Mouse (Mus musculus): ENCODE data around the gene Prss56. TPM values are rescaled to one million over a fixed set of nuclear protein-coding genes. Genes with fewer than 3 reads are reported as not detected.

Prss56 gene
- total RNA-seq (2014; fragmentation: Nextera tagmentation) (not detected in 2 replicates), total RNA-seq (2017) (not detected in 2 replicates), polyA plus RNA-seq (2012) (not detected in 2 replicates)

DNA sequence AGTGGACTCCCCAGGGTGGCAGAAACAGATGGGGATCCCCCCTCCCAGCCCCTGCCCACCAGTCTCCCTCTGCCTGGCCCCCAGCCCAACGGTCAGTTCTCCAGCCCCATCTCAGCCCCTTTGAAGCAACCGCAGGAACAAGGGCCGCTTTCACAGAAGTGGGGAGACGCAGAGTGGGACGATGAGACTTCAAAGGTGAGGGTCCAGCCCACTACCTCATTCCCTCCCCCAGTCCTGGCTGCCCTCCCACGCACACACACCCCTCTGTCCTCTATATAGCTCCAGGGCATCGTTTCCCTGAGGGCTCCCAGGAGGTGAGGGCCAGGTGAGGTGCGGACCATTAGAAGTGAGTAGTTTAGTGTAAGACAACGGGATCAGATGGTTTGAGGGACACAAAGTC lies at the start of gene Prss56:
Prss56 (plus strand) TSS at position 301 of the 400 bp plus-strand sequence.
- peaks cover 9% of the 10 kb centered on the region for H3K4me1 ChIP-seq (ENCODE audit: insufficient read depth, low read depth, low read length)
- peaks cover 38% of the 10 kb centered on the region; the same call in 1 of the 2 replicates for H3K27me3 ChIP-seq (ENCODE audit: insufficient read depth, low read length)
- DNase-seq (ENCODE audit: low spot score) = no peak
- H3K4me3 ChIP-seq (ENCODE audit: low read depth, low read length) = no peak within 1 kb of the TSS
- no peak for TF ChIP-seq TAL1 (conservative IDR thresholded peaks at IDR 0.05; ENCODE audit: low read depth, low read length)
- TF ChIP-seq POLR2AphosphoS5 (IDR thresholded peaks at IDR 0.05; ENCODE audit: insufficient replicate concordance, low read depth, low read length) = no peak
- no peak for TF ChIP-seq GATA2 (IDR thresholded peaks at IDR 0.05; ENCODE audit: borderline replicate concordance, low read depth, low read length)
- TF ChIP-seq GATA1 (IDR thresholded peaks at IDR 0.05; ENCODE audit: borderline replicate concordance, low read length) = no peak
- TF ChIP-seq CTCF (IDR thresholded peaks at IDR 0.05; ENCODE audit: low read depth, low read length) = no peak
- no peaks in the 10 kb centered on the region for H3K36me3 ChIP-seq (replicated peaks)
- no peaks in the 10 kb centered on the region for H3K9me3 ChIP-seq (replicated peaks)
- ATAC-seq (ENCODE audit: extremely low read depth, insufficient number of reproducible peaks, low FRiP score, poor library complexity, severe bottlenecking) = no peak

DNA sequence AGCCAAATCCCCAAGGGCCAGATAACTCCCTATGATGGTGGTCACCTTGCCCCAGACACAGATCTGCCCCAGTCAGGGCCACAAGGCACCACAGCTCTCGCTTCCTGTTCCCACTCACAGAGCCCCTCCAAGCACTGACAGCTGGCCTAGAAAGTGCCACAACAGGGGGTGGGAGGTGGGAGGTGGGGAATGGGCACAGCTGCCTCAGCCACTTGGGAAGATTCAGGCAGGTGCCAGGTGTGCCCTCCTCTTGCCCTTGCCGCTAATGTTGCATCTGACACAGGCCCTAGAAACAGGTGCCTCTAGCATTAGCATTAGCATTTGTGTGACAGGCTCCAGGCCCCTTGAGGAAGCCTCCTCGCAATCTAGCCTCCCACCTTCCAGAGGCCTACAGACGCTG lies 41.6 kb upstream of the Prss56 start:
- DNase-seq (ENCODE audit: low spot score) (no peak), ATAC-seq (ENCODE audit: extremely low read depth, insufficient number of reproducible peaks, low FRiP score, poor library complexity, severe bottlenecking) (no peak)
- Histone ChIP-seq H3K36me3 (replicated peaks) (no peaks in the 10 kb centered on the region), H3K9me3 (replicated peaks) (no peaks in the 10 kb centered on the region), H3K4me3 (ENCODE audit: low read depth, low read length) (no peak overlapping the region), H3K27me3 (ENCODE audit: insufficient read depth, low read length) (peaks cover 11% of the 10 kb centered on the region; the same call in 1 of the 2 replicates), H3K4me1 (ENCODE audit: insufficient read depth, low read depth, low read length) (no peaks in the 10 kb centered on the region)
- TF ChIP-seq POLR2AphosphoS5 (IDR thresholded peaks at IDR 0.05; ENCODE audit: insufficient replicate concordance, low read depth, low read length) (no peak), CTCF (IDR thresholded peaks at IDR 0.05; ENCODE audit: low read depth, low read length) (no peak), GATA2 (IDR thresholded peaks at IDR 0.05; ENCODE audit: borderline replicate concordance, low read depth, low read length) (no peak), GATA1 (IDR thresholded peaks at IDR 0.05; ENCODE audit: borderline replicate concordance, low read length) (no peak), TAL1 (conservative IDR thresholded peaks at IDR 0.05; ENCODE audit: low read depth, low read length) (no peak)

DNA sequence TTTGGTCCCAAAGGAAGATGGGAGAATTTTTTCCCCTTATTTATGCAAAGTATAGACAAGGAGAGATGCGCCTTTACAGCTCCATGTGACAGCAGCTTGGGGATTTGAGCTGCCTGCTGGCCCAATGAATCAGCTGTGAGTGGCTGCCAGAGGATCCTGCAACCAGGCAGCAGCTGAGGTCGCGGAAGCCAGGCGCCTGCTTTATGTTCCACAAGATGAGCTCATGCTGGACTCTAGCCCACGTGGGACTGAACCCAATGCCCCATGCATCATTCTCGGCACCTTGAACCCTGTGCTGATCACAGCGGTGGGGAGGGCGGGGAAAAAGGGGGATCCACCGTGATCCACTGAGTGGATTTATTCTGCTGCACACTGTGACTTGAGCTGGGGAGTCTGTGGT lies 40.7 kb upstream of the Prss56 start:
- ATAC-seq (ENCODE audit: extremely low read depth, insufficient number of reproducible peaks, low FRiP score, poor library complexity, severe bottlenecking) = no peak
- DNase-seq (ENCODE audit: low spot score) = no peak
- H3K27me3 ChIP-seq (ENCODE audit: insufficient read depth, low read length) = peaks cover 11% of the 10 kb centered on the region; the same call in 1 of the 2 replicates
- no peaks in the 10 kb centered on the region for H3K9me3 ChIP-seq (replicated peaks)
- no peaks in the 10 kb centered on the region for H3K36me3 ChIP-seq (replicated peaks)
- no peak overlapping the region for H3K4me3 ChIP-seq (ENCODE audit: low read depth, low read length)
- TF ChIP-seq GATA2 (IDR thresholded peaks at IDR 0.05; ENCODE audit: borderline replicate concordance, low read depth, low read length) (no peak), CTCF (IDR thresholded peaks at IDR 0.05; ENCODE audit: low read depth, low read length) (no peak), POLR2AphosphoS5 (IDR thresholded peaks at IDR 0.05; ENCODE audit: insufficient replicate concordance, low read depth, low read length) (no peak), TAL1 (conservative IDR thresholded peaks at IDR 0.05; ENCODE audit: low read depth, low read length) (no peak), GATA1 (IDR thresholded peaks at IDR 0.05; ENCODE audit: borderline replicate concordance, low read length) (no peak)
- H3K4me1 ChIP-seq (ENCODE audit: insufficient read depth, low read depth, low read length) = no peaks in the 10 kb centered on the region

DNA sequence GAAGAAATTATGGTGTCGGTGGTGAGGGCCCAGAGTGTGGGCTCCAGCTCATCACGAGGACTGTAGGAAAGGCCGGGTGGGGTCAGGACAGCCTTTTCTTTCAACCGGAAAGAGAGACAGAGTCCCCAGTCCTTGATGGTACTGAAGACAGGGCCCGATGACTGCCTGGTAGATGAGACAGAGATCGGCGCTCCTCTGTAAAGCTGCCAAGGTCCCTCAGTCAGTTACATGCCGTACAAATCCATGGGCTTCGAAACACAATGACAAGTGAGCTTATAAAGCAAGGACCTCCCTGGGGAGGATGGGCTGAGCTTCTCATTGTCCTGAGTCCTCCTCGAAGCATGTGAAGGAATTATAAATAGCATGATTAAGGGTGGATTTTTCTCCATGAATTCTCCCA lies 40.0 kb upstream of the Prss56 start:
- no peak for DNase-seq (ENCODE audit: low spot score)
- no peak for TF ChIP-seq POLR2AphosphoS5 (IDR thresholded peaks at IDR 0.05; ENCODE audit: insufficient replicate concordance, low read depth, low read length)
- TF ChIP-seq TAL1 (conservative IDR thresholded peaks at IDR 0.05; ENCODE audit: low read depth, low read length) = no peak
- no peaks in the 10 kb centered on the region for H3K4me1 ChIP-seq (ENCODE audit: insufficient read depth, low read depth, low read length)
- no peak for ATAC-seq (ENCODE audit: extremely low read depth, insufficient number of reproducible peaks, low FRiP score, poor library complexity, severe bottlenecking)
- H3K36me3 ChIP-seq (replicated peaks) = no peaks in the 10 kb centered on the region
- H3K9me3 ChIP-seq (replicated peaks) = no peaks in the 10 kb centered on the region
- H3K4me3 ChIP-seq (ENCODE audit: low read depth, low read length) = no peak overlapping the region
- peaks cover 11% of the 10 kb centered on the region; the same call in 1 of the 2 replicates for H3K27me3 ChIP-seq (ENCODE audit: insufficient read depth, low read length)

DNA sequence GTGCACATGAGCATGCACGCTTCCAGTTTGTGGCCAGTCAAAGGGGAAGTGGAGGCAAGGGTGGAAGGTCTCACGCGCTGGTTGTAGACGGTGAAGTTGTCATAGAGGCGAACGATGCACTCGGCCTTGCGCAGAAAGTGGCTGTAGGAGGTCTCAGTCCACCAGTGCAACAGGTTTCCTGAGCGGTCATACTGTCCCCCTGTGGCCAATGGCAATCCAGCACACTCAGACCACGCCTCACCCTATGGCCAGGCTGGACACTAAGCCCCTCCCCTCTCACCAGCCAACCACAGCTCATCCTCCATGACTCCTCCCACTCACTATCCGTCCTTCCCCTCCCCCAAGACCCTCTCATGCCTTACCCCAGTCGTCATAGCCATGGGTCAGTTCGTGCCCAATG lies 33.7 kb upstream of the Prss56 start:
- ATAC-seq (ENCODE audit: extremely low read depth, insufficient number of reproducible peaks, low FRiP score, poor library complexity, severe bottlenecking) (no peak), DNase-seq (ENCODE audit: low spot score) (no peak)
- Histone ChIP-seq H3K9me3 (replicated peaks) (peaks cover 8% of the 10 kb centered on the region), H3K36me3 (replicated peaks) (no peaks in the 10 kb centered on the region), H3K4me3 (ENCODE audit: low read depth, low read length) (no peak overlapping the region), H3K27me3 (ENCODE audit: insufficient read depth, low read length) (peaks cover 8% of the 10 kb centered on the region; the same call in 1 of the 2 replicates), H3K4me1 (ENCODE audit: insufficient read depth, low read depth, low read length) (no peaks in the 10 kb centered on the region)
- TF ChIP-seq CTCF (IDR thresholded peaks at IDR 0.05; ENCODE audit: low read depth, low read length) (no peak), GATA2 (IDR thresholded peaks at IDR 0.05; ENCODE audit: borderline replicate concordance, low read depth, low read length) (no peak), GATA1 (IDR thresholded peaks at IDR 0.05; ENCODE audit: borderline replicate concordance, low read length) (no peak), TAL1 (conservative IDR thresholded peaks at IDR 0.05; ENCODE audit: low read depth, low read length) (no peak), POLR2AphosphoS5 (IDR thresholded peaks at IDR 0.05; ENCODE audit: insufficient replicate concordance, low read depth, low read length) (no peak)

DNA sequence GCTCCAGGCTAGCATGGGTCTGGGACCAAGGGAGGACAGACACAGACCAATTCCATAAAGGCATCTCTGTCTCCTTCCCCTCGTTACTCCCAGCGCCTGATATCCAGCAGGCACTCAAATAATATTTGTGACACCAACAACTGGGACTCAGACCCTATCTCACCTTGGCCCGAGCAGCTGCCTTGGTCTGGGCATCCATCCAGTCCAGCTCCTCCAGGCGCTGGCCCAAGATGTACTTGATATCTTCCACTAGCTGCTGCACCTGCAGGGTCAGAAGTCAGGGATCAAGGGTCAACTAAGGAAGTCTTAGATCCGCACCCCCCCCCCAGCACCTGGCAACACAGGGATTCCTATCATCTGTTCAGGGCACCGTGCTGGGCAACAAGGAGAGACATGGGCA lies 31.8 kb upstream of the Prss56 start:
- Histone ChIP-seq H3K4me1 (ENCODE audit: insufficient read depth, low read depth, low read length) (no peaks in the 10 kb centered on the region), H3K4me3 (ENCODE audit: low read depth, low read length) (no peak overlapping the region), H3K9me3 (replicated peaks) (peaks cover 13% of the 10 kb centered on the region), H3K36me3 (replicated peaks) (no peaks in the 10 kb centered on the region), H3K27me3 (ENCODE audit: insufficient read depth, low read length) (peaks cover 9% of the 10 kb centered on the region; the same call in 1 of the 2 replicates)
- no peak for ATAC-seq (ENCODE audit: extremely low read depth, insufficient number of reproducible peaks, low FRiP score, poor library complexity, severe bottlenecking)
- TF ChIP-seq GATA1 (IDR thresholded peaks at IDR 0.05; ENCODE audit: borderline replicate concordance, low read length) = no peak
- TF ChIP-seq GATA2 (IDR thresholded peaks at IDR 0.05; ENCODE audit: borderline replicate concordance, low read depth, low read length) = no peak
- no peak for TF ChIP-seq TAL1 (conservative IDR thresholded peaks at IDR 0.05; ENCODE audit: low read depth, low read length)
- no peak for TF ChIP-seq CTCF (IDR thresholded peaks at IDR 0.05; ENCODE audit: low read depth, low read length)
- TF ChIP-seq POLR2AphosphoS5 (IDR thresholded peaks at IDR 0.05; ENCODE audit: insufficient replicate concordance, low read depth, low read length) = no peak
- DNase-seq (ENCODE audit: low spot score) = no peak

All from G1E (cell line).